Mouse (Mus musculus): ENCODE results near the gene Col11a2. TPM values are rescaled to one million over a fixed set of nuclear protein-coding genes. Genes with fewer than 3 reads are reported as not detected.
A peak's percentile ranks its signal among the peaks of the same experiment; 100 is the strongest.

The Col11a2 gene
- polyA plus RNA-seq, 1 experiment from 2014 or later = 0.13 TPM

- Histone ChIP-seq H3K9me3 (ENCODE audit: control insufficient read depth) (no peaks in the 10 kb centered on the region), H3K4me1 (replicated peaks; ENCODE audit: control insufficient read depth, insufficient read depth, low read length) (0 out of 2 replicates have a peak, but pooled peaks cover 7% of the 10 kb centered on the region), H3K36me3 (ENCODE audit: control insufficient read depth, insufficient read depth) (no peaks in the 10 kb centered on the region), H3K4me3 (ENCODE audit: low read depth, low read length) (0 out of 2 replicates have a peak overlapping the region, but pooled peaks have one; percentile 11), H3K9ac (ENCODE audit: low read depth, low read length) (no peak overlapping the region), H3K27ac (ENCODE audit: low read depth, low read length) (no peak overlapping the region), H3K4me2 (replicated peaks; ENCODE audit: low read depth) (peak overlapping the region; percentile 54), H3K27me3 (replicated peaks; ENCODE audit: control insufficient read depth, insufficient read depth, low read length) (no peaks in the 10 kb centered on the region)
- peak; percentile 92 for TF ChIP-seq CTCF (IDR thresholded peaks at IDR 0.05; ENCODE audit: low read depth)
- ATAC-seq = peak; percentile 68
- WGBS = 9% methylated on average over 12 of the region's 12 CpGs
Observed at GRCm38 (mm10) chr17:34101604-34102032, 62.4 kb downstream of the Col11a2 start.

GRCm38 (mm10) chr17:34102831-34103230 lies 63.6 kb downstream of the Col11a2 start:
- Histone ChIP-seq H3K9ac (ENCODE audit: low read depth, low read length) (no peak overlapping the region), H3K36me3 (ENCODE audit: control insufficient read depth, insufficient read depth) (no peaks in the 10 kb centered on the region), H3K4me3 (ENCODE audit: low read depth, low read length) (no peak overlapping the region), H3K27ac (ENCODE audit: low read depth, low read length) (no peak overlapping the region), H3K4me1 (replicated peaks; ENCODE audit: control insufficient read depth, insufficient read depth, low read length) (0 out of 2 replicates have a peak, but pooled peaks cover 7% of the 10 kb centered on the region), H3K27me3 (replicated peaks; ENCODE audit: control insufficient read depth, insufficient read depth, low read length) (no peaks in the 10 kb centered on the region), H3K9me3 (ENCODE audit: control insufficient read depth) (no peaks in the 10 kb centered on the region), H3K4me2 (replicated peaks; ENCODE audit: low read depth) (no peak overlapping the region)
- ATAC-seq = no peak
- 53% methylated on average over 6 of the region's 6 CpGs for WGBS
- no peak for TF ChIP-seq CTCF (IDR thresholded peaks at IDR 0.05; ENCODE audit: low read depth)

GRCm38 (mm10) chr17:34104804-34105203 lies 65.6 kb downstream of the Col11a2 start:
- no peak for TF ChIP-seq CTCF (IDR thresholded peaks at IDR 0.05; ENCODE audit: low read depth)
- no peaks in the 10 kb centered on the region for H3K27me3 ChIP-seq (replicated peaks; ENCODE audit: control insufficient read depth, insufficient read depth, low read length)
- H3K4me3 ChIP-seq (ENCODE audit: low read depth, low read length) = no peak overlapping the region
- 75% methylated on average over 9 of the region's 9 CpGs for WGBS
- no peak overlapping the region for H3K4me2 ChIP-seq (replicated peaks; ENCODE audit: low read depth)
- no peaks in the 10 kb centered on the region for H3K9me3 ChIP-seq (ENCODE audit: control insufficient read depth)
- no peak overlapping the region for H3K27ac ChIP-seq (ENCODE audit: low read depth, low read length)
- peaks cover 6% of the 10 kb centered on the region; the same call in 1 of the 2 replicates for H3K36me3 ChIP-seq (ENCODE audit: control insufficient read depth, insufficient read depth)
- H3K4me1 ChIP-seq (replicated peaks; ENCODE audit: control insufficient read depth, insufficient read depth, low read length) = 0 out of 2 replicates have a peak, but pooled peaks cover 3% of the 10 kb centered on the region
- ATAC-seq = no peak
- no peak overlapping the region for H3K9ac ChIP-seq (ENCODE audit: low read depth, low read length)

GRCm38 (mm10) chr17:34106555-34106954 lies 67.3 kb downstream of the Col11a2 start:
- Histone ChIP-seq H3K4me1 (replicated peaks; ENCODE audit: control insufficient read depth, insufficient read depth, low read length) (0 out of 2 replicates have a peak, but pooled peaks cover 2% of the 10 kb centered on the region), H3K27ac (ENCODE audit: low read depth, low read length) (no peak overlapping the region), H3K9ac (ENCODE audit: low read depth, low read length) (no peak overlapping the region), H3K9me3 (ENCODE audit: control insufficient read depth) (no peaks in the 10 kb centered on the region), H3K4me3 (ENCODE audit: low read depth, low read length) (no peak overlapping the region), H3K27me3 (replicated peaks; ENCODE audit: control insufficient read depth, insufficient read depth, low read length) (no peaks in the 10 kb centered on the region), H3K36me3 (ENCODE audit: control insufficient read depth, insufficient read depth) (peaks cover 20% of the 10 kb centered on the region), H3K4me2 (replicated peaks; ENCODE audit: low read depth) (no peak overlapping the region)
- no peak for TF ChIP-seq CTCF (IDR thresholded peaks at IDR 0.05; ENCODE audit: low read depth)
- no peak for ATAC-seq
- 85% methylated on average over 7 of the region's 7 CpGs for WGBS

GRCm38 (mm10) chr17:34107109-34107867 lies 68.1 kb downstream of the Col11a2 start:
- Histone ChIP-seq H3K27me3 (replicated peaks; ENCODE audit: control insufficient read depth, insufficient read depth, low read length) (no peaks in the 10 kb centered on the region), H3K9ac (ENCODE audit: low read depth, low read length) (no peak overlapping the region), H3K36me3 (ENCODE audit: control insufficient read depth, insufficient read depth) (peaks cover 27% of the 10 kb centered on the region), H3K27ac (ENCODE audit: low read depth, low read length) (no peak overlapping the region), H3K4me3 (ENCODE audit: low read depth, low read length) (no peak overlapping the region), H3K4me2 (replicated peaks; ENCODE audit: low read depth) (no peak overlapping the region), H3K9me3 (ENCODE audit: control insufficient read depth) (no peaks in the 10 kb centered on the region), H3K4me1 (replicated peaks; ENCODE audit: control insufficient read depth, insufficient read depth, low read length) (no peaks in the 10 kb centered on the region)
- ATAC-seq = no peak
- 77% methylated on average over 7 of the region's 7 CpGs for WGBS
- TF ChIP-seq CTCF (IDR thresholded peaks at IDR 0.05; ENCODE audit: low read depth) = no peak

GRCm38 (mm10) chr17:34108460-34108859 lies 69.2 kb downstream of the Col11a2 start:
- no peak overlapping the region for H3K9ac ChIP-seq (ENCODE audit: low read depth, low read length)
- no peak overlapping the region for H3K27ac ChIP-seq (ENCODE audit: low read depth, low read length)
- no peaks in the 10 kb centered on the region for H3K27me3 ChIP-seq (replicated peaks; ENCODE audit: control insufficient read depth, insufficient read depth, low read length)
- H3K4me2 ChIP-seq (replicated peaks; ENCODE audit: low read depth) = no peak overlapping the region
- H3K4me3 ChIP-seq (ENCODE audit: low read depth, low read length) = no peak overlapping the region
- no peak for TF ChIP-seq CTCF (IDR thresholded peaks at IDR 0.05; ENCODE audit: low read depth)
- H3K9me3 ChIP-seq (ENCODE audit: control insufficient read depth) = no peaks in the 10 kb centered on the region
- H3K36me3 ChIP-seq (ENCODE audit: control insufficient read depth, insufficient read depth) = peaks cover 39% of the 10 kb centered on the region
- no peak for ATAC-seq
- 78% methylated on average over 5 of the region's 6 CpGs for WGBS
- no peaks in the 10 kb centered on the region for H3K4me1 ChIP-seq (replicated peaks; ENCODE audit: control insufficient read depth, insufficient read depth, low read length)

Data from intestine, postnatal 0 days (tissue).